Mouse (Mus musculus): ENCODE results near the gene Cyp3a59. TPM values are rescaled to one million over a fixed set of nuclear protein-coding genes. Genes with fewer than 3 reads are reported as not detected.
"Not testable (repeated sequence)": the region's sequence is repeated elsewhere in the genome, so short reads cannot be mapped to it uniquely, and the experiment has no call there.

Gene Cyp3a59
- not detected in 2 replicates for polyA plus RNA-seq (2012; rRNA removed)
- polyA plus RNA-seq (2014; fragmentation: Nextera tagmentation; extraction: Ambion mirVana) = 0.19 TPM in 1 of 2 replicates, not detected in the other

DNA sequence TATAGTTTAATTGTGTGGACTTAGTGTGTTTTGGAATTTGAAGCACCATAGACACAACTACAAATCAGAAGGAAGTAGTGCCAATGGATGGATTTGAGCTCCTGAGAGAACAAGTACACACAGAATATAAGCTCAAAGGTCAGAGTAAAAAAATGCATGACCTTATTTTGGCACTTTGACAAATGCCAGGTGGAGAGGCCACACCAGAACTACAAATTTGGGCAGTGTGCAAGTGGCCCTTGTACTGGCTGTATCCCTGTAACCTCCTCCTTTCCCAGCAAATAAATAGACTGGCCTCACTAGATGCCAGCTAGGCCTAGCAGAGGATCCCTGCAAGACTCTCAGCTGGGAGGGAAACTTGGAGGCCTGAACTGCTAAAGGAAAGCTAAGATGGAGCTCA lies at the start of gene Cyp3a59:
Gene Cyp3a59 (plus strand): TSS at position 313 of the 400 bp plus-strand sequence.
- not testable (repeated sequence) for H3K27ac ChIP-seq; H3K27me3 ChIP-seq (ENCODE audit: control insufficient read depth, insufficient read depth, low read length); H3K4me3 ChIP-seq (ENCODE audit: insufficient read depth in 1 of 2, low read depth in 2 of 2, low read length in 2 of 2); H3K4me1 ChIP-seq (replicated peaks; ENCODE audit: control insufficient read depth in 2 of 2, insufficient read depth in 2 of 2, low read length in 1 of 2); H3K4me2 ChIP-seq (ENCODE audit: low read depth); ATAC-seq (ENCODE audit: insufficient read depth); H3K9me3 ChIP-seq (ENCODE audit: control insufficient read depth, low read length); H3K9ac ChIP-seq (replicated peaks); DNase-seq (ENCODE audit: low read depth in 3 of 3, low spot score in 3 of 3); H3K36me3 ChIP-seq (replicated peaks; ENCODE audit: control insufficient read depth, insufficient read depth, low read depth)

DNA sequence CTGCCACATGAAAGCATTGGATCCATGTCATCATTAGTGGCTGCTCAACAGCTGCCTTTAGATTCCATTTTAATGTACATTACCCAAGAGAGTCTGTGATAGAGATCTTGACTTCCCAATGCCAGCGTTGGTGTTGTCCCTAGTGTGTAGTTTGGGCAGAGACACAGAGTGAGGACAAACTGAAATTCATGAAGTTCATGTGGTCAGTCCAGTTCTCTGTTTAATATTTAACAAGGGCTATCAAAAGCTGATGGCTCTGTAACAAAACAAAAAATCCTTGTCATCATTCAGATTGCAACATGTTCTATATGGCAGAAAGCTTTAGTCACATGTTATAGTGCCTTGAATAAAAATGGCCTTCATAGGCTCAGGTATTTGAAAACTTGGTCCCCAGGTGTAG lies 9.0 kb upstream of the Cyp3a59 start:
- H3K36me3 ChIP-seq (replicated peaks; ENCODE audit: control insufficient read depth, insufficient read depth, low read depth) = no peaks in the 10 kb centered on the region
- TF ChIP-seq EP300 (IDR thresholded peaks at IDR 0.05; ENCODE audit: low read depth) = no peak
- TF ChIP-seq CTCF (IDR thresholded peaks at IDR 0.05; ENCODE audit: low read depth) = no peak
- no peak overlapping the region for H3K4me3 ChIP-seq (ENCODE audit: insufficient read depth in 1 of 2, low read depth in 2 of 2, low read length in 2 of 2)
- H3K4me2 ChIP-seq (ENCODE audit: low read depth) = no peak overlapping the region
- H3K9ac ChIP-seq (replicated peaks) = no peak overlapping the region
- no peaks in the 10 kb centered on the region for H3K27me3 ChIP-seq (ENCODE audit: control insufficient read depth, insufficient read depth, low read length)
- H3K27ac ChIP-seq = no peak overlapping the region
- WGBS (ENCODE audit: insufficient replicate concordance) = 31% methylated on average over 1 of the region's 1 CpGs
- H3K9me3 ChIP-seq (ENCODE audit: control insufficient read depth, low read length) = no peaks in the 10 kb centered on the region
- no peak for DNase-seq (ENCODE audit: low read depth in 3 of 3, low spot score in 3 of 3)
- H3K4me1 ChIP-seq (replicated peaks; ENCODE audit: control insufficient read depth in 2 of 2, insufficient read depth in 2 of 2, low read length in 1 of 2) = no peaks in the 10 kb centered on the region
- no peak for ATAC-seq (ENCODE audit: insufficient read depth)

DNA sequence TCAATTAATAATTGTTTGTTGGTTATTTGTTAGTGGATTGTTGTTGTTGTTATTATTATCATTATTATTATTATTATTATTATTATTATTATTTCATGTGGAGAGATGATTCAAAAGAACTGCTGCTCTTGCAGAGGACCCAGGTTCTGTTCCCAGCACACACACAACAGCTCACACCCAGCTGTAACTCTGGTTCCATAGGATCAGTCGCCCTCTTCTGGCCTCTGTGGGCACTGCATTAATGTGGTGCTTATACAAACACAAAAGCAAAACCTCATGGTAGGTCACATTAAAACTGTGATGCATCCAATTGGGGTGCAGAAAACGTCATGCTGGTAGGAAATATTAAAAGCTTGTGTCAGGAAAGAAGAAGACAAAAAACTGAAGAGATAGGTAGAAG lies 68.8 kb downstream of the Cyp3a59 start:
- Histone ChIP-seq H3K4me1 (replicated peaks; ENCODE audit: control insufficient read depth in 2 of 2, insufficient read depth in 2 of 2, low read length in 1 of 2) (no peaks in the 10 kb centered on the region), H3K4me2 (ENCODE audit: low read depth) (no peak overlapping the region), H3K27ac (no peak overlapping the region), H3K9ac (replicated peaks) (no peak overlapping the region), H3K9me3 (ENCODE audit: control insufficient read depth, low read length) (no peaks in the 10 kb centered on the region), H3K36me3 (replicated peaks; ENCODE audit: control insufficient read depth, insufficient read depth, low read depth) (no peaks in the 10 kb centered on the region), H3K4me3 (ENCODE audit: insufficient read depth in 1 of 2, low read depth in 2 of 2, low read length in 2 of 2) (no peak overlapping the region), H3K27me3 (ENCODE audit: control insufficient read depth, insufficient read depth, low read length) (no peaks in the 10 kb centered on the region)
- TF ChIP-seq EP300 (IDR thresholded peaks at IDR 0.05; ENCODE audit: low read depth) = no peak
- 0 out of 2 replicates have a peak, but pooled peaks have one; percentile 24 for TF ChIP-seq CTCF (IDR thresholded peaks at IDR 0.05; ENCODE audit: low read depth)
- WGBS (ENCODE audit: insufficient replicate concordance) = 25% methylated on average over 2 of the region's 2 CpGs
- ATAC-seq (ENCODE audit: insufficient read depth) (no peak), DNase-seq (ENCODE audit: low read depth in 3 of 3, low spot score in 3 of 3) (no peak)

DNA sequence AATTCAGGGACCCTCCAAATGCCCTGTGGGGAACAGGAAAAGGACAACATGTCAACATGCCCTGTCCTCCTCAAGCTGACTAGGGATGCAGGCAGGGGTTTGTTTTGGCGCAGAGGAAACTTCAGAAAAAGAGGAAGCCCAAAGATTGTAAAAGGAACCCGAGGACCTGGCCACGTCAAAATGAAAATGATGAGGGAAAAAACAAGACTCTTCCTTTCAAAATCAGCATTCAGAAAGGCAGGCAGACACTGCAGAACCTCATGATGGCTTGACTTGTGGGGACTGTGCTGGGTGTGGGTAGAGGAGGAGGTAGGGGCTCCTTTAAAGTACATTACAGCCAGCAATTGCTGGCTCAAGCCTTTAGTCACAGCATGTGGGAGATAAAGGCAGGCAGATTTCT lies 71.4 kb downstream of the Cyp3a59 start:
- ATAC-seq (ENCODE audit: insufficient read depth) (no peak), DNase-seq (ENCODE audit: low read depth in 3 of 3, low spot score in 3 of 3) (no peak)
- Histone ChIP-seq H3K4me1 (replicated peaks; ENCODE audit: control insufficient read depth in 2 of 2, insufficient read depth in 2 of 2, low read length in 1 of 2) (no peaks in the 10 kb centered on the region), H3K9ac (replicated peaks) (no peak overlapping the region), H3K4me3 (ENCODE audit: insufficient read depth in 1 of 2, low read depth in 2 of 2, low read length in 2 of 2) (no peak overlapping the region), H3K9me3 (ENCODE audit: control insufficient read depth, low read length) (no peaks in the 10 kb centered on the region), H3K36me3 (replicated peaks; ENCODE audit: control insufficient read depth, insufficient read depth, low read depth) (no peaks in the 10 kb centered on the region), H3K27me3 (ENCODE audit: control insufficient read depth, insufficient read depth, low read length) (no peaks in the 10 kb centered on the region), H3K27ac (no peak overlapping the region), H3K4me2 (ENCODE audit: low read depth) (no peak overlapping the region)
- 31% methylated on average over 3 of the region's 3 CpGs for WGBS (ENCODE audit: insufficient replicate concordance)
- TF ChIP-seq CTCF (IDR thresholded peaks at IDR 0.05; ENCODE audit: low read depth) (no peak), EP300 (IDR thresholded peaks at IDR 0.05; ENCODE audit: low read depth) (no peak)

DNA sequence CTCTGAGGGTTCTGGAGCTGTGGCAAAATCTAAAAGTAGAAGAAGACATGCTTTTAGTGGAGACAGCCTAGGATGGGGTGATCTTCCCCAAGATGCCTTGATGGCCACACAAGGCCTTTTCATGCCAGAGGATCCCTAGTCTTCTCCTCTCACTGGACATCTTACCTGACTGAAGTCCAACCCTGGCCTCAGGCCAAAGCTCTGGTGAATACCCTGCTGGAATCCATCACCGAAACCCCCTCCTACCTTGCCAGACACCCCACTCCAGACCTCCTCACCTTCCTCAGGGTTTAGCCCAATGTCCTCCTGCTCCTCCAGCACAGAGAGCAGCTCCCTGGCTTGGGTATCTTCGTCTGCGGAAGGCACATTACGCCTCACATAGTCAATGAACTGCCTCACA lies 79.3 kb downstream of the Cyp3a59 start:
- not testable (repeated sequence) for H3K4me1 ChIP-seq (replicated peaks; ENCODE audit: control insufficient read depth in 2 of 2, insufficient read depth in 2 of 2, low read length in 1 of 2); ATAC-seq (ENCODE audit: insufficient read depth); H3K36me3 ChIP-seq (replicated peaks; ENCODE audit: control insufficient read depth, insufficient read depth, low read depth); H3K27me3 ChIP-seq (ENCODE audit: control insufficient read depth, insufficient read depth, low read length); H3K9me3 ChIP-seq (ENCODE audit: control insufficient read depth, low read length); H3K4me2 ChIP-seq (ENCODE audit: low read depth); H3K9ac ChIP-seq (replicated peaks); H3K27ac ChIP-seq; DNase-seq (ENCODE audit: low read depth in 3 of 3, low spot score in 3 of 3); H3K4me3 ChIP-seq (ENCODE audit: insufficient read depth in 1 of 2, low read depth in 2 of 2, low read length in 2 of 2)
- 80% methylated on average over 4 of the region's 4 CpGs for WGBS (ENCODE audit: insufficient replicate concordance)

DNA sequence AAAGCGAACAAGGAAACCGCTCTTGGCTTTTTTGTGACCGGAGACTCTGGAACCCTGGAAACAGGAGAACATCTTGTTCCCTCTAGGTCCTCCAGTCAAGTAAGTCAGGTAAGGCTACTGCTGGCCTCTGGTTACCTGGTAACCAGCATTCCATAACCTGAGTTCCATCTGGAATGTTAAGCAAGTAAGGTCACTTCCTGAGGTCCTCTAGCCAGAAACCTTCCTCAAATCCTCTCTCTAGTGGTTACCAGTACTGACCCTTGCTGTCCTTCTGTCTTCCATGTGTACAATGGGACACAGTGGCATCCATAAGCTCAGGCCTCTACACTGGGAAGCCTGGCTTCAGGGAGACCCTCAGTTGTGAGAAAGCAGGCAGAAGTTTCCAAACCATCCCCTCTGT lies 81.4 kb downstream of the Cyp3a59 start, which contains the start of gene Gm5565:
Gene Gm5565 (minus strand): TSS at position 101 of the 400 bp plus-strand sequence.
- ATAC-seq (ENCODE audit: insufficient read depth) = not testable (repeated sequence)
- 84% methylated on average over 3 of the region's 3 CpGs for WGBS (ENCODE audit: insufficient replicate concordance)

More for the DNA sequence above, 81.4 kb downstream of the Cyp3a59 start, which contains the start of gene Gm5565:
- not testable (repeated sequence) for H3K4me3 ChIP-seq (ENCODE audit: insufficient read depth in 1 of 2, low read depth in 2 of 2, low read length in 2 of 2); H3K36me3 ChIP-seq (replicated peaks; ENCODE audit: control insufficient read depth, insufficient read depth, low read depth); H3K27ac ChIP-seq; H3K4me2 ChIP-seq (ENCODE audit: low read depth); H3K4me1 ChIP-seq (replicated peaks; ENCODE audit: control insufficient read depth in 2 of 2, insufficient read depth in 2 of 2, low read length in 1 of 2); DNase-seq (ENCODE audit: low read depth in 3 of 3, low spot score in 3 of 3); H3K27me3 ChIP-seq (ENCODE audit: control insufficient read depth, insufficient read depth, low read length); H3K9ac ChIP-seq (replicated peaks); H3K9me3 ChIP-seq (ENCODE audit: control insufficient read depth, low read length)

Other genes starting within 250 kb of the Cyp3a59 start
- gene Cyp3a11, start 199.3 kb upstream of the Cyp3a59 start, polyA plus RNA-seq (2012; rRNA removed) = 1.2 and 1.9 TPM in 2 replicates
- gene Cyp3a11, start 199.3 kb upstream of the Cyp3a59 start, polyA plus RNA-seq (2014; fragmentation: Nextera tagmentation; extraction: Ambion mirVana) = 5.9 and 9.1 TPM in 2 replicates
- gene Cyp3a25, start 69.6 kb upstream of the Cyp3a59 start, polyA plus RNA-seq (2012; rRNA removed) = not detected in 2 replicates
- 0.10 and 0.16 TPM in 2 replicates for gene Cyp3a25, start 69.6 kb upstream of the Cyp3a59 start, polyA plus RNA-seq (2014; fragmentation: Nextera tagmentation; extraction: Ambion mirVana)
- not detected in 2 replicates for gene Gm5565, start 81.3 kb downstream of the Cyp3a59 start, polyA plus RNA-seq (2012; rRNA removed)
- not detected in 2 replicates for gene Gm5565, start 81.3 kb downstream of the Cyp3a59 start, polyA plus RNA-seq (2014; fragmentation: Nextera tagmentation; extraction: Ambion mirVana)
- not detected in 2 replicates for gene Gm6309, start 91.5 kb downstream of the Cyp3a59 start, polyA plus RNA-seq (2012; rRNA removed)
- gene Gm6309, start 91.5 kb downstream of the Cyp3a59 start, polyA plus RNA-seq (2014; fragmentation: Nextera tagmentation; extraction: Ambion mirVana) = not detected in 2 replicates
- 0.17 TPM in 2 replicates for gene 1700001J03Rik, start 106.0 kb downstream of the Cyp3a59 start, polyA plus RNA-seq (2012; rRNA removed)
- not detected in 2 replicates for gene 1700001J03Rik, start 106.0 kb downstream of the Cyp3a59 start, polyA plus RNA-seq (2014; fragmentation: Nextera tagmentation; extraction: Ambion mirVana)
- gene Rnf6, start 142.3 kb downstream of the Cyp3a59 start, polyA plus RNA-seq (2012; rRNA removed) = 8.3 and 13.2 TPM in 2 replicates
- 18.9 and 19.4 TPM in 2 replicates for gene Rnf6, start 142.3 kb downstream of the Cyp3a59 start, polyA plus RNA-seq (2014; fragmentation: Nextera tagmentation; extraction: Ambion mirVana)
- gene Cdk8, start 152.0 kb downstream of the Cyp3a59 start, polyA plus RNA-seq (2012; rRNA removed) = 36.6 and 42.5 TPM in 2 replicates
- gene Cdk8, start 152.0 kb downstream of the Cyp3a59 start, polyA plus RNA-seq (2014; fragmentation: Nextera tagmentation; extraction: Ambion mirVana) = 25.8 and 28.5 TPM in 2 replicates